Mouse (Mus musculus): ENCODE measurements at regions not wholly inside any gene's neighbourhood (a gene's known extent, or its start where the extent isn't known, plus 50 kb on each side); places are given as distances from the start of the nearest gene placed in this dataset.

- DNase-seq = no peak
These were observed 419.9 kb upstream of the Dmd start for GRCm38 (mm10) chrX:82528640-82529351.

GRCm38 (mm10) chrX:82571616-82572015 lies 377.1 kb upstream of the Dmd start:
- DNase-seq = no peak

- peak; percentile 2 for DNase-seq
These were observed 335.3 kb upstream of the Dmd start for GRCm38 (mm10) chrX:82613361-82613760.

- no peak for DNase-seq
These were observed 298.3 kb upstream of the Dmd start for GRCm38 (mm10) chrX:82650359-82650758.
